Mouse (Mus musculus) olfactory bulb, adult 2 months (tissue): ENCODE measurements around the gene Olfml3.

Source experiments
- CTCF ChIP-seq: fragments of 200-500 bp; IDR thresholded peaks from 2 replicates; pipeline ENCODE4 v1.5.1; 2012; ENCODE audit warnings: low read depth, mild to moderate bottlenecking, low read length, moderate library complexity; ENCODE audit not compliant: insufficient read depth
- POLR2A ChIP-seq: fragments of 200-500 bp; IDR thresholded peaks from 2 replicates; pipeline ENCODE4 v1.6.1; 2012; ENCODE audit warnings: mild to moderate bottlenecking, low read depth, low read length, moderate library complexity; ENCODE audit not compliant: insufficient read depth

DNA sequence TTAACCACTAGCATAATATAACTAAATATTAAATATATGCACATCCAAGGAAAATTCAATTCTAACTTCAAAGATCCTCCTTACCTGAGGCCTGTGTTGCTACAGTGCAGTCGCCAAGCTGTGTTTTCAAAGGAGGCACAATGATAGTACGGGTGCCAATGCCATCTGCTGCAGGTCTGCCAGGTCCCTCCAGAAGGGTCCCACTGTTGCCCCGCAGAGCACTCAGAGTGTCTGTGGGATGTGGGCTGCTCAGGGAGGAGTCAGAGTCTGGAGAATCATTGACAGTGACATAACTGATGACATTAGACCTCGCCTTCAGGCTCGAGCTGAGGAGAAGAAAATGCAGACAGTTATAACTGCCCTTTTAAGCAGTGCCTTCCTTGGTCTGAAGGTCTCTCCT lies 8.9 kb upstream of the Olfml3 start:
- no peak for TF ChIP-seq CTCF
- TF ChIP-seq POLR2A = no peak
